Mouse (Mus musculus): ENCODE results near the gene Vwa8.
"Not testable (repeated sequence)": the region's sequence is repeated elsewhere in the genome, so short reads cannot be mapped to it uniquely, and the experiment has no call there.

Vwa8 gene

GRCm38 (mm10) chr14:78984296-78984695, 135.4 kb downstream of the Vwa8 start:
- DNase-seq (ENCODE audit: low spot score) = peak; percentile 57

GRCm38 (mm10) chr14:78987543-78987942, 138.7 kb downstream of the Vwa8 start:
- DNase-seq (ENCODE audit: low spot score) = no peak

- no peak for DNase-seq (ENCODE audit: low spot score)
Observed at GRCm38 (mm10) chr14:78992456-78992855, 143.6 kb downstream of the Vwa8 start.

GRCm38 (mm10) chr14:78993515-78993914, 144.7 kb downstream of the Vwa8 start:
- no peak for DNase-seq (ENCODE audit: low spot score)

GRCm38 (mm10) chr14:78996359-78996758, 147.5 kb downstream of the Vwa8 start:
- no peak for DNase-seq (ENCODE audit: low spot score)

GRCm38 (mm10) chr14:79003576-79003975, 154.7 kb downstream of the Vwa8 start:
- peak; percentile 65 for DNase-seq (ENCODE audit: low spot score)

GRCm38 (mm10) chr14:79017710-79018109, 168.9 kb downstream of the Vwa8 start:
- not testable (repeated sequence) for DNase-seq (ENCODE audit: low spot score)

- no peak for DNase-seq (ENCODE audit: low spot score)
Observed at GRCm38 (mm10) chr14:79018564-79018963, 169.7 kb downstream of the Vwa8 start.

GRCm38 (mm10) chr14:79021725-79022124, 172.9 kb downstream of the Vwa8 start:
- no peak for DNase-seq (ENCODE audit: low spot score)

- no peak for DNase-seq (ENCODE audit: low spot score)
Observed at GRCm38 (mm10) chr14:79028996-79029575, 180.2 kb downstream of the Vwa8 start.

GRCm38 (mm10) chr14:79030715-79031114, 181.9 kb downstream of the Vwa8 start:
- no peak for DNase-seq (ENCODE audit: low spot score)

GRCm38 (mm10) chr14:79031230-79031740, 182.4 kb downstream of the Vwa8 start:
- no peak for DNase-seq (ENCODE audit: low spot score)

GRCm38 (mm10) chr14:79033396-79033795, 184.5 kb downstream of the Vwa8 start:
- no peak for DNase-seq (ENCODE audit: low spot score)

- peak; percentile 39 for DNase-seq (ENCODE audit: low spot score)
Observed at GRCm38 (mm10) chr14:79034511-79034913, 185.7 kb downstream of the Vwa8 start.

- DNase-seq (ENCODE audit: low spot score) = peak; percentile 22
Observed at GRCm38 (mm10) chr14:79035575-79035974, 186.7 kb downstream of the Vwa8 start.

GRCm38 (mm10) chr14:79047186-79047585, 198.3 kb downstream of the Vwa8 start:
- no peak for DNase-seq (ENCODE audit: low spot score)

- peak; percentile 32 for DNase-seq (ENCODE audit: low spot score)
Observed at GRCm38 (mm10) chr14:79047956-79048355, 199.1 kb downstream of the Vwa8 start.

- DNase-seq (ENCODE audit: low spot score) = peak; percentile 22
Observed at GRCm38 (mm10) chr14:79049544-79049943, 200.7 kb downstream of the Vwa8 start.

- DNase-seq (ENCODE audit: low spot score) = no peak
Observed at GRCm38 (mm10) chr14:79065636-79066035, 216.8 kb downstream of the Vwa8 start.

- no peak for DNase-seq (ENCODE audit: low spot score)
Observed at GRCm38 (mm10) chr14:79069515-79069914, 220.7 kb downstream of the Vwa8 start.

GRCm38 (mm10) chr14:79074786-79075185, 225.9 kb downstream of the Vwa8 start:
- no peak for DNase-seq (ENCODE audit: low spot score)

GRCm38 (mm10) chr14:79076560-79077300, 227.9 kb downstream of the Vwa8 start:
- no peak for DNase-seq (ENCODE audit: low spot score)

- no peak for DNase-seq (ENCODE audit: low spot score)
Observed at GRCm38 (mm10) chr14:79083573-79083972, 234.7 kb downstream of the Vwa8 start.

Measured in testis, postnatal 10 days (tissue).